Mouse (Mus musculus): ENCODE results near the gene Ntn3. TPM values are rescaled to one million over a fixed set of nuclear protein-coding genes. Genes with fewer than 3 reads are reported as not detected.
A peak's percentile ranks its signal among the peaks of the same experiment; 100 is the strongest.

Gene Ntn3
- total and polyA plus RNA-seq, 3 experiments = 0.97 to 1.1 (median 1.0) TPM

DNA sequence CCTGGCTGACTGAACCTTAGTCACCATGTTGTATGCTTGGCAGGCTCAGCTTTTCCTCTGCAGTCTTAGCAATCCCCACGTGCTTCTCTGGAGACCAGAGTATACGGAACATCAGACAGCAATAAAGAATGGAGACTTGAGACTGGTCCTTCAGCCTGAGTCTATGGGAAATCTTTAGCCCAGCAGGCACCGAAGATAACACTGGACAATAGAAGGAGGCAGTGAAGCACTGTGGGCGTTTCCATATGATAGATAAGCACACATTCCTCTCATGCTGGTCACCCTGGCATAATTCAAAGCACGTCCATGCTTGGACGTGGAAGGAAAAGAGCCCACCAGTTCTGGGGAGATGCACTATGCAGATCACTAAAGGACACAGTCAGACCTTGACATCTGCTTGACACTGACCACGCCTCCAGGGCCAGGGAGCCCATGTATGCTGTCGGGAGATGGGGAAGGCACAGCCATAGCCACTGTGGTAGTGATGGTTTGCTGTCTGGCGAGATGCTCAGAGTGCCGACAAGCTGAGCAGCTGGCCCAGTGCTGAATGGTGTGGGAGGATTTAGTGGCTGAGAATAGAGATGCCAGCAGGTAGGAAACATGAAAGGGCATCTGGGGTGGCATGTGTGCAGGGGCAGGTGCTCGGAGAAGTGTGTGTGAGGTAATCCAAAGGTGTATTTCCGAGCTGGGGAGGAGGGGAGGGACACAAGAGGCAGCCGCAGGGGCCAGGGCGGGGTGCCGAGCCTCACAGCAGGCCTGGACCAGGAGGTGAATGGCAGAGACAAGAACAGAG, 12.1 kb downstream of the Ntn3 start:
- Histone ChIP-seq H3K4me1 (ENCODE audit: control insufficient read depth, insufficient read depth, low read length) (peaks cover 2% of the 10 kb centered on the region), H3K9ac (ENCODE audit: low read depth, low read length) (no peak overlapping the region)

GRCm38 (mm10) chr17:24195349-24195748, 14.0 kb downstream of the Ntn3 start:
- 76% methylated on average over 2 of the region's 2 CpGs for WGBS
- H3K79me2 ChIP-seq (replicated peaks; ENCODE audit: control insufficient read depth, insufficient read depth, low read length) = no peaks in the 10 kb centered on the region
- H3K27ac ChIP-seq = no peak overlapping the region
- no peak overlapping the region for H3K4me3 ChIP-seq
- H3K36me3 ChIP-seq (ENCODE audit: control insufficient read depth, insufficient read depth, low read length) = no peaks in the 10 kb centered on the region
- no peak overlapping the region for H3K9ac ChIP-seq (ENCODE audit: low read depth, low read length)
- no peak for TF ChIP-seq EP300 (IDR thresholded peaks at IDR 0.05; ENCODE audit: insufficient read depth, low read depth, low read length)
- TF ChIP-seq POLR2A (IDR thresholded peaks at IDR 0.05; ENCODE audit: insufficient read depth, low read depth, low read length) = no peak
- no peak for TF ChIP-seq CTCF (IDR thresholded peaks at IDR 0.05)
- intact Hi-C loops (cut with DNase I) = no loop called here
- DNase-seq = no peak
- H3K27me3 ChIP-seq (ENCODE audit: control insufficient read depth, insufficient read depth, low read length) = no peaks in the 10 kb centered on the region
- peaks cover 3% of the 10 kb centered on the region for H3K4me1 ChIP-seq (ENCODE audit: control insufficient read depth, insufficient read depth, low read length)

More for the DNA sequence above, 12.1 kb downstream of the Ntn3 start:
- no peak for DNase-seq
- Histone ChIP-seq H3K27me3 (ENCODE audit: control insufficient read depth, insufficient read depth, low read length) (no peaks in the 10 kb centered on the region), H3K4me3 (no peak overlapping the region), H3K27ac (no peak overlapping the region), H3K36me3 (ENCODE audit: control insufficient read depth, insufficient read depth, low read length) (no peaks in the 10 kb centered on the region), H3K79me2 (replicated peaks; ENCODE audit: control insufficient read depth, insufficient read depth, low read length) (no peaks in the 10 kb centered on the region)
- WGBS = 54% methylated on average over 15 of the region's 15 CpGs
- intact Hi-C loops (cut with DNase I) = no loop called here
- no peak for TF ChIP-seq CTCF (IDR thresholded peaks at IDR 0.05)
- no peak for TF ChIP-seq EP300 (IDR thresholded peaks at IDR 0.05; ENCODE audit: insufficient read depth, low read depth, low read length)
- no peak for TF ChIP-seq POLR2A (IDR thresholded peaks at IDR 0.05; ENCODE audit: insufficient read depth, low read depth, low read length)

DNA sequence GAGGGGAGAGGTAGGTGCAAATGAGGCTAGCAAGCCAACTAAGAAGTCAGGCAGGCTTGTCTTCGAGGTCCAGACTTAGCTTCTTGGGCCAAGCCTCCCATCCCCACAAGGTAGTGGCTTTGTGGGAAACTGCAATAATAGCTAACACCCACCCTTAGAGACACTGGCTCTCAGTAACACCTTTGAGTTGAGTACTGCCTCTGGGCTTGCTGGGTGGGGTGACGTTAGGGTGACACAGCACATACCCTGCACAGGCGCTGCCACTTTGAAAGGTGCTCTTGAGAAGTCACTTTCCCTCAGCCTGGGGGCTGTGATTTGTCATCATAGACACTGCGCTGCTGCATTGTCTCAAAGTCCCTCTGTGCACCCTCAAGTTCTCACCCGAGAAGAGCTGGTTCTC, 15.6 kb downstream of the Ntn3 start:
- no peak overlapping the region for H3K4me3 ChIP-seq
- no peak overlapping the region for H3K9ac ChIP-seq (ENCODE audit: low read depth, low read length)
- peaks cover 2% of the 10 kb centered on the region; the same call in 1 of the 2 replicates for H3K4me1 ChIP-seq (ENCODE audit: control insufficient read depth, insufficient read depth, low read length)
- H3K79me2 ChIP-seq (replicated peaks; ENCODE audit: control insufficient read depth, insufficient read depth, low read length) = no peaks in the 10 kb centered on the region
- TF ChIP-seq POLR2A (IDR thresholded peaks at IDR 0.05; ENCODE audit: insufficient read depth, low read depth, low read length) (no peak), EP300 (IDR thresholded peaks at IDR 0.05; ENCODE audit: insufficient read depth, low read depth, low read length) (no peak), CTCF (IDR thresholded peaks at IDR 0.05) (no peak)
- WGBS = 88% methylated on average over 5 of the region's 5 CpGs
- H3K36me3 ChIP-seq (ENCODE audit: control insufficient read depth, insufficient read depth, low read length) = no peaks in the 10 kb centered on the region
- intact Hi-C loops (cut with DNase I) = no loop called here
- DNase-seq = no peak
- H3K27ac ChIP-seq = no peak overlapping the region
- H3K27me3 ChIP-seq (ENCODE audit: control insufficient read depth, insufficient read depth, low read length) = no peaks in the 10 kb centered on the region

GRCm38 (mm10) chr17:24193268-24193667, 16.1 kb downstream of the Ntn3 start:
- peaks cover 2% of the 10 kb centered on the region; the same call in 1 of the 2 replicates for H3K4me1 ChIP-seq (ENCODE audit: control insufficient read depth, insufficient read depth, low read length)
- no peak overlapping the region for H3K4me3 ChIP-seq
- DNase-seq = no peak
- WGBS = 87% methylated on average over 8 of the region's 8 CpGs
- intact Hi-C loops (cut with DNase I) = no loop called here
- H3K9ac ChIP-seq (ENCODE audit: low read depth, low read length) = no peak overlapping the region
- no peaks in the 10 kb centered on the region for H3K27me3 ChIP-seq (ENCODE audit: control insufficient read depth, insufficient read depth, low read length)
- TF ChIP-seq CTCF (IDR thresholded peaks at IDR 0.05) (no peak), POLR2A (IDR thresholded peaks at IDR 0.05; ENCODE audit: insufficient read depth, low read depth, low read length) (no peak)
- H3K27ac ChIP-seq = no peak overlapping the region
- no peaks in the 10 kb centered on the region for H3K79me2 ChIP-seq (replicated peaks; ENCODE audit: control insufficient read depth, insufficient read depth, low read length)
- H3K36me3 ChIP-seq (ENCODE audit: control insufficient read depth, insufficient read depth, low read length) = no peaks in the 10 kb centered on the region

GRCm38 (mm10) chr17:24192848-24193247, 16.5 kb downstream of the Ntn3 start:
- intact Hi-C loops (cut with DNase I) = no loop called here
- TF ChIP-seq CTCF (IDR thresholded peaks at IDR 0.05) (no peak), EP300 (IDR thresholded peaks at IDR 0.05; ENCODE audit: insufficient read depth, low read depth, low read length) (no peak), POLR2A (IDR thresholded peaks at IDR 0.05; ENCODE audit: insufficient read depth, low read depth, low read length) (no peak)
- H3K4me3 ChIP-seq = no peak overlapping the region
- no peak overlapping the region for H3K27ac ChIP-seq
- no peaks in the 10 kb centered on the region for H3K36me3 ChIP-seq (ENCODE audit: control insufficient read depth, insufficient read depth, low read length)
- H3K9ac ChIP-seq (ENCODE audit: low read depth, low read length) = no peak overlapping the region
- no peaks in the 10 kb centered on the region for H3K27me3 ChIP-seq (ENCODE audit: control insufficient read depth, insufficient read depth, low read length)
- WGBS = 77% methylated on average over 8 of the region's 8 CpGs
- H3K79me2 ChIP-seq (replicated peaks; ENCODE audit: control insufficient read depth, insufficient read depth, low read length) = no peaks in the 10 kb centered on the region
- no peak for DNase-seq
- H3K4me1 ChIP-seq (ENCODE audit: control insufficient read depth, insufficient read depth, low read length) = peaks cover 2% of the 10 kb centered on the region; the same call in 1 of the 2 replicates

GRCm38 (mm10) chr17:24191481-24191880, 17.9 kb downstream of the Ntn3 start:
- peak overlapping the region; percentile 55; the same call in 1 of the 2 replicates for H3K27ac ChIP-seq
- H3K9ac ChIP-seq (ENCODE audit: low read depth, low read length) = no peak overlapping the region
- peaks cover 2% of the 10 kb centered on the region; the same call in 1 of the 2 replicates for H3K4me1 ChIP-seq (ENCODE audit: control insufficient read depth, insufficient read depth, low read length)
- intact Hi-C loops (cut with DNase I) = no loop called here
- no peak overlapping the region for H3K4me3 ChIP-seq
- no peaks in the 10 kb centered on the region for H3K79me2 ChIP-seq (replicated peaks; ENCODE audit: control insufficient read depth, insufficient read depth, low read length)
- TF ChIP-seq CTCF (IDR thresholded peaks at IDR 0.05) = no peak
- TF ChIP-seq EP300 (IDR thresholded peaks at IDR 0.05; ENCODE audit: insufficient read depth, low read depth, low read length) = no peak
- TF ChIP-seq POLR2A (IDR thresholded peaks at IDR 0.05; ENCODE audit: insufficient read depth, low read depth, low read length) = no peak
- H3K36me3 ChIP-seq (ENCODE audit: control insufficient read depth, insufficient read depth, low read length) = no peaks in the 10 kb centered on the region
- no peak for DNase-seq
- WGBS = 71% methylated on average over 4 of the region's 4 CpGs
- H3K27me3 ChIP-seq (ENCODE audit: control insufficient read depth, insufficient read depth, low read length) = no peaks in the 10 kb centered on the region
